25 mouse cellular contexts compared by ENCODE assay signal in genomic region chr11:67496796-67497195, GRCm38 (mm10). TPM values are rescaled to one million over a fixed set of nuclear protein-coding genes. Genes with fewer than 3 reads are reported as not detected.
DNase-seq lines count a peak whose midpoint lies in the region; ATAC-seq and TF ChIP-seq lines count a peak whose summit lies in the region.
"Had no signal": no experiment of that assay in that cellular context is flagged by ENCODE, and none has a peak within 500 bp of the region (broad histone marks: within the 10 kb centered on the region; RNA-seq: fewer than 3 reads in every experiment).

No protein-coding gene starts in this region.

- 69% methylated on average over 1 of the region's 1 CpGs for WGBS in kidney, adult 2 months
- WGBS in stomach, embryonic 16.5 days = 48% methylated on average over 1 of the region's 1 CpGs
- WGBS in midbrain, embryonic 10.5 days = 66% methylated on average over 1 of the region's 1 CpGs

- TF ChIP-seq POLR2A in kidney, adult 2 months (IDR thresholded peaks at IDR 0.05; ENCODE audit: low read depth, low read length) = no peak

- no peak overlapping the region for H3K4me2 ChIP-seq in stomach, embryonic 16.5 days (ENCODE audit: low read depth, low read length)
- H3K4me2 ChIP-seq: embryonic facial prominence, embryonic 12.5 days; forebrain, embryonic 13.5 days; forebrain, embryonic 15.5 days had no signal

- no peak overlapping the region for H3K9ac ChIP-seq in stomach, embryonic 16.5 days (ENCODE audit: low read length)
- H3K9ac ChIP-seq: embryonic facial prominence, embryonic 12.5 days; forebrain, embryonic 13.5 days; forebrain, embryonic 15.5 days had no signal

- no peaks in the 10 kb centered on the region for H3K4me1 ChIP-seq in kidney, adult 2 months (ENCODE audit: control insufficient read depth, insufficient read depth, low read length)
- no peaks in the 10 kb centered on the region for H3K4me1 ChIP-seq in stomach, embryonic 16.5 days (ENCODE audit: control insufficient read depth, insufficient read depth, low read length)
- no peaks in the 10 kb centered on the region for H3K4me1 ChIP-seq in midbrain, embryonic 10.5 days
- H3K4me1 ChIP-seq: embryonic facial prominence, embryonic 10.5 days; embryonic facial prominence, embryonic 12.5 days; forebrain, embryonic 13.5 days; forebrain, embryonic 15.5 days had no signal

- peak; percentile 47 for DNase-seq in kidney, adult 2 months
- no peak for DNase-seq in kidney, adult 9 months
- peak; percentile 36 to 42 for DNase-seq in natural killer cell, adult 2 months (ENCODE audit: low spot score in 2 of 2)
- DNase-seq in yolk sac, embryonic 10.5 days (ENCODE audit: low spot score) = peak; percentile 31
- DNase-seq in midbrain, embryonic 10.5 days (ENCODE audit: low spot score) = no peak
- DNase-seq: adrenal gland, adult 8-10 months; adrenal gland, postnatal 14 days; adrenal gland, postnatal 36 days; B cell, adult 2 months; cerebellum, adult 11-12 months; cerebellum, adult 2 months; cerebellum, adult 9-11 months; cerebellum, postnatal 14 days; cerebellum, postnatal 36 days had no signal

- no peak for TF ChIP-seq CTCF in kidney, adult 2 months (conservative IDR thresholded peaks at IDR 0.05; ENCODE audit: insufficient read depth, insufficient read length, low read depth, low read length)

- no peaks in the 10 kb centered on the region for H3K27me3 ChIP-seq in kidney, adult 2 months (replicated peaks; ENCODE audit: control insufficient read depth, insufficient read depth, low read length)
- H3K27me3 ChIP-seq in stomach, embryonic 16.5 days (ENCODE audit: control insufficient read depth, insufficient read depth, low read length) = no peaks in the 10 kb centered on the region
- H3K27me3 ChIP-seq in midbrain, embryonic 10.5 days (ENCODE audit: low read depth, poor library complexity, severe bottlenecking) = no peaks in the 10 kb centered on the region
- H3K27me3 ChIP-seq: CH12.LX; embryonic facial prominence, embryonic 12.5 days; forebrain, embryonic 13.5 days; forebrain, embryonic 15.5 days; Patski had no signal

- ATAC-seq in stomach, embryonic 16.5 days (ENCODE audit: insufficient read depth, low FRiP score) = peak; percentile 47; the same call in 1 of the 2 replicates
- no peak for ATAC-seq in frontal cortex, adult (ENCODE audit: low TSS enrichment)
- ATAC-seq: activated CD4-positive, CD25-positive, alpha-beta regulatory T cell, adult 4 months; CD4-positive, CD25-positive, alpha-beta regulatory T cell, adult 4 months; forebrain, embryonic 13.5 days; forebrain, embryonic 15.5 days; Patski had no signal

- no peak overlapping the region for H3K27ac ChIP-seq in kidney, adult 2 months (ENCODE audit: insufficient read depth, low read depth, low read length)
- no peak overlapping the region for H3K27ac ChIP-seq in stomach, embryonic 16.5 days (ENCODE audit: low read length)
- H3K27ac ChIP-seq in midbrain, embryonic 10.5 days (replicated peaks) = no peak overlapping the region
- H3K27ac ChIP-seq: embryonic facial prominence, embryonic 10.5 days; embryonic facial prominence, embryonic 12.5 days; forebrain, embryonic 13.5 days; forebrain, embryonic 15.5 days had no signal

- H3K4me3 ChIP-seq in kidney, adult 2 months (ENCODE audit: insufficient read depth, low read depth, low read length) = no peak overlapping the region
- H3K4me3 ChIP-seq in stomach, embryonic 16.5 days (replicated peaks; ENCODE audit: low read length) = no peak overlapping the region
- H3K4me3 ChIP-seq in midbrain, embryonic 10.5 days = no peak overlapping the region
- H3K4me3 ChIP-seq: embryonic facial prominence, embryonic 10.5 days; embryonic facial prominence, embryonic 12.5 days; forebrain, embryonic 13.5 days; forebrain, embryonic 15.5 days had no signal

- no peaks in the 10 kb centered on the region for H3K9me3 ChIP-seq in stomach, embryonic 16.5 days (replicated peaks; ENCODE audit: control insufficient read depth, low read length)
- H3K9me3 ChIP-seq in midbrain, embryonic 10.5 days (replicated peaks) = no peaks in the 10 kb centered on the region
- H3K9me3 ChIP-seq: embryonic facial prominence, embryonic 10.5 days; embryonic facial prominence, embryonic 12.5 days; forebrain, embryonic 13.5 days; forebrain, embryonic 15.5 days had no signal

- no peaks in the 10 kb centered on the region for H3K36me3 ChIP-seq in kidney, adult 2 months (ENCODE audit: control insufficient read depth, insufficient read depth, low read length)
- no peaks in the 10 kb centered on the region for H3K36me3 ChIP-seq in stomach, embryonic 16.5 days (ENCODE audit: control insufficient read depth, insufficient read depth, low read length)
- H3K36me3 ChIP-seq in midbrain, embryonic 10.5 days = no peaks in the 10 kb centered on the region
- H3K36me3 ChIP-seq: embryonic facial prominence, embryonic 10.5 days; embryonic facial prominence, embryonic 12.5 days; forebrain, embryonic 15.5 days; G1E had no signal

RNA-seq across cellular contexts. Expression of gene Gas7, which starts 41.6 kb away (rescaled TPM):
- 3.6 and 3.8 TPM in 2 replicates for polyA plus RNA-seq in kidney, adult 2 months (2012; rRNA removed)
- polyA plus RNA-seq in stomach, embryonic 16.5 days (2015; fragmentation: Nextera tagmentation; extraction: Ambion mirVana) = 15.5 and 18.8 TPM in 2 replicates
- polyA plus RNA-seq in midbrain, embryonic 10.5 days (2016; fragmentation: Nextera tagmentation; extraction: Ambion mirVana) = 2.9 and 3.4 TPM in 2 replicates
- polyA plus RNA-seq: G1E had no signal

Comparison
In these comparisons a context has a peak if more than half of its experiments do, and no peak if none do; other contexts are left out.
1. DNase-seq: peak in kidney, adult 2 months (single experiment), natural killer cell, adult 2 months (2 of 2) and yolk sac, embryonic 10.5 days (single experiment); none in kidney, adult 9 months (single experiment) and midbrain, embryonic 10.5 days (single experiment).